Mouse (Mus musculus) frontal cortex, postnatal 25 days (tissue): ENCODE data around the gene Emb.

ENCODE experiments used
- DNase-seq, 2 experiments: peaks; one replicate each; pipeline ENCODE4 v3.0.0; 2022; ENCODE audit warnings: low spot score in 2 of 2

Gene Emb

GRCm38 (mm10) chr13:117220501-117221321, 12.4 kb downstream of the Emb start, which contains the start of gene Gm17509:
TSS of gene Gm17509 (minus strand) at chr13:117221075.
- peak; percentile 34 to 39 for DNase-seq

- DNase-seq, result no peak
These were observed 14.8 kb downstream of the Emb start for GRCm38 (mm10) chr13:117223125-117223524.

- no peak for DNase-seq
These were observed 16.6 kb downstream of the Emb start for GRCm38 (mm10) chr13:117224901-117225300.

- no peak for DNase-seq
These were observed 17.2 kb downstream of the Emb start for GRCm38 (mm10) chr13:117225561-117225960.

GRCm38 (mm10) chr13:117230371-117231110, 22.2 kb downstream of the Emb start:
- DNase-seq, result no peak

GRCm38 (mm10) chr13:117233808-117234207, 25.5 kb downstream of the Emb start:
- DNase-seq, result no peak

- DNase-seq, result no peak
These were observed 26.1 kb downstream of the Emb start for GRCm38 (mm10) chr13:117234486-117234885.

- DNase-seq, result no peak
These were observed 27.3 kb downstream of the Emb start for GRCm38 (mm10) chr13:117235530-117236212.

- DNase-seq, result no peak
These were observed 28.8 kb downstream of the Emb start for GRCm38 (mm10) chr13:117237111-117237510.

- DNase-seq, result no peak
These were observed 33.7 kb downstream of the Emb start for GRCm38 (mm10) chr13:117242063-117242462.

GRCm38 (mm10) chr13:117242621-117243020, 34.3 kb downstream of the Emb start:
- DNase-seq, result no peak

GRCm38 (mm10) chr13:117260704-117261103, 52.4 kb downstream of the Emb start:
- no peak for DNase-seq

GRCm38 (mm10) chr13:117266156-117266555, 57.8 kb downstream of the Emb start:
- DNase-seq, result no peak

GRCm38 (mm10) chr13:117267963-117268362, 59.6 kb downstream of the Emb start:
- DNase-seq, result no peak

- DNase-seq, result no peak
These were observed 75.7 kb downstream of the Emb start for GRCm38 (mm10) chr13:117284036-117284435.

- DNase-seq, result no peak
These were observed 78.6 kb downstream of the Emb start for GRCm38 (mm10) chr13:117286939-117287338.

GRCm38 (mm10) chr13:117287400-117287799, 79.1 kb downstream of the Emb start:
- DNase-seq, result no peak

- DNase-seq, result peak; percentile 40 to 59
These were observed 81.3 kb downstream of the Emb start for GRCm38 (mm10) chr13:117289494-117290270.

GRCm38 (mm10) chr13:117311446-117312225, 103.3 kb downstream of the Emb start:
- peak; percentile 71 to 81 for DNase-seq
